Mouse (Mus musculus) spleen, postnatal 14 days (tissue): ENCODE data around the gene Fryl.

Experiments
- DNase-seq, 2 experiments: peaks; one replicate each; pipeline ENCODE4 v3.0.0; 2021 to 2022; ENCODE audit warnings: low spot score in 2 of 2

Fryl gene

GRCm38 (mm10) chr5:73257096-73257495 is 677 bp upstream of the Fryl start:
- DNase-seq = no peak

GRCm38 (mm10) chr5:73255321-73256251 is 833 bp downstream of the Fryl start:
- DNase-seq = peak; percentile 35 to 51

- no peak for DNase-seq
Measured at GRCm38 (mm10) chr5:73254660-73255059, 1.8 kb downstream of the Fryl start.

GRCm38 (mm10) chr5:73252739-73253138 is 3.7 kb downstream of the Fryl start:
- no peak for DNase-seq

GRCm38 (mm10) chr5:73249341-73249740 is 7.1 kb downstream of the Fryl start:
- no peak for DNase-seq

GRCm38 (mm10) chr5:73248211-73248610 is 8.2 kb downstream of the Fryl start:
- no peak for DNase-seq

GRCm38 (mm10) chr5:73246414-73246813 is 10.0 kb downstream of the Fryl start:
- no peak for DNase-seq

GRCm38 (mm10) chr5:73244403-73244802 is 12.0 kb downstream of the Fryl start:
- DNase-seq = no peak

GRCm38 (mm10) chr5:73241966-73242365 is 14.5 kb downstream of the Fryl start:
- DNase-seq = no peak

GRCm38 (mm10) chr5:73241332-73241731 is 15.1 kb downstream of the Fryl start:
- no peak for DNase-seq

- DNase-seq = no peak
Measured at GRCm38 (mm10) chr5:73240391-73240790, 16.0 kb downstream of the Fryl start.

- DNase-seq = no peak
Measured at GRCm38 (mm10) chr5:73236894-73237334, 19.5 kb downstream of the Fryl start.

GRCm38 (mm10) chr5:73235201-73235600 is 21.2 kb downstream of the Fryl start:
- no peak for DNase-seq

GRCm38 (mm10) chr5:73233018-73233881 is 23.2 kb downstream of the Fryl start:
- DNase-seq = no peak

GRCm38 (mm10) chr5:73232267-73232666 is 24.2 kb downstream of the Fryl start:
- DNase-seq = no peak

- DNase-seq = no peak
Measured at GRCm38 (mm10) chr5:73231835-73232234, 24.6 kb downstream of the Fryl start.

- DNase-seq = no peak
Measured at GRCm38 (mm10) chr5:73230171-73230570, 26.2 kb downstream of the Fryl start.

- no peak for DNase-seq
Measured at GRCm38 (mm10) chr5:73229467-73229866, 27.0 kb downstream of the Fryl start.

- no peak for DNase-seq
Measured at GRCm38 (mm10) chr5:73228291-73229049, 27.9 kb downstream of the Fryl start.

GRCm38 (mm10) chr5:73227518-73228101 is 28.8 kb downstream of the Fryl start:
- DNase-seq = no peak

- DNase-seq = no peak
Measured at GRCm38 (mm10) chr5:73223065-73223464, 33.4 kb downstream of the Fryl start.
